Mouse (Mus musculus) heart, adult 2 months (tissue): Measurements from ENCODE around the gene Helt. TPM values are rescaled to one million over a fixed set of nuclear protein-coding genes. Genes with fewer than 3 reads are reported as not detected.
A peak's percentile ranks its signal among the peaks of the same experiment; 100 is the strongest.

ENCODE experiments used
- DNase-seq, 2 experiments: peaks; one replicate each; pipeline ENCODE4 v3.0.0; 2021
- H3K27ac ChIP-seq: fragments of 200-600 bp; 2 replicates; pipeline ENCODE4 v1.8.1; 2022
- H3K27me3 ChIP-seq: fragments of 200-500 bp; 2 replicates; pipeline ENCODE4 v1.6.1; 2012; ENCODE audit warnings: mild to moderate bottlenecking, low read length, inconsistent platforms, mixed read lengths; ENCODE audit not compliant: control insufficient read depth, insufficient read depth
- H3K36me3 ChIP-seq: fragments of 200-500 bp; 2 replicates; pipeline ENCODE4 v1.6.1; 2012; ENCODE audit warnings: low read length, inconsistent platforms; ENCODE audit not compliant: control insufficient read depth, insufficient read depth
- H3K4me1 ChIP-seq: fragments of 200-500 bp; 2 replicates; pipeline ENCODE4 v1.6.1; 2011; ENCODE audit warnings: low read length; ENCODE audit not compliant: control insufficient read depth, insufficient read depth
- H3K4me3 ChIP-seq: fragments of 200-600 bp; 2 replicates; pipeline ENCODE4 v1.8.1; 2022
- H3K79me2 ChIP-seq: fragments of 200-500 bp; replicated peaks from 2 replicates; pipeline ENCODE4 v1.6.1; 2012; ENCODE audit warnings: mild to moderate bottlenecking, inconsistent platforms, low read length, moderate library complexity, mixed read lengths; ENCODE audit not compliant: control insufficient read depth, insufficient read depth
- H3K9ac ChIP-seq: fragments of 200-500 bp; 2 replicates; pipeline ENCODE4 v1.6.1; 2012; ENCODE audit warnings: low read depth, mild to moderate bottlenecking, control low read depth, inconsistent platforms, low read length, mixed read lengths
- CTCF ChIP-seq: fragments of 200-600 bp; IDR thresholded peaks from 2 replicates; pipeline ENCODE4 v1.8.1; 2022; ENCODE audit warnings: antibody characterized with exemption, mild to moderate bottlenecking, moderate library complexity
- EP300 ChIP-seq: fragments of 200-500 bp; IDR thresholded peaks from 2 replicates; pipeline ENCODE4 v1.6.1; 2011; ENCODE audit warnings: low read depth, low read length, control low read depth; ENCODE audit not compliant: insufficient read depth
- POLR2A ChIP-seq: fragments of 200-500 bp; IDR thresholded peaks from 2 replicates; pipeline ENCODE4 v1.6.1; 2011; ENCODE audit warnings: mild to moderate bottlenecking, low read depth, low read length, control low read depth; ENCODE audit not compliant: insufficient read depth
- WGBS: fragments of 180-500 bp; shearing (Covaris S2); methylation state at CpG from one replicate; pipeline ENCODE4 v1.1.7; 2018; 5-methylcytosine and 5-hydroxymethylcytosine counted together
- intact Hi-C: fragments of 180-260 bp; cut with DNase I; formaldehyde crosslinking; loops from one replicate; pipeline ENCODE4 v1.15.1; 2025
- polyA plus RNA-seq: library from polyadenylated mRNA; depleted of rRNA; stranded (reverse); fragments of >200 nt; gene quantifications from 2 replicates; pipeline ENCODE4 v1.2.3, GENCODE M21; 2012
- total RNA-seq, 2 experiments: library from RNA; stranded (reverse); gene quantifications; 2 replicates each; pipeline ENCODE4 v1.2.3; 2021

Gene Helt
- total and polyA plus RNA-seq, 3 experiments = 1.3 to 2.8 (median 1.5) TPM

DNA sequence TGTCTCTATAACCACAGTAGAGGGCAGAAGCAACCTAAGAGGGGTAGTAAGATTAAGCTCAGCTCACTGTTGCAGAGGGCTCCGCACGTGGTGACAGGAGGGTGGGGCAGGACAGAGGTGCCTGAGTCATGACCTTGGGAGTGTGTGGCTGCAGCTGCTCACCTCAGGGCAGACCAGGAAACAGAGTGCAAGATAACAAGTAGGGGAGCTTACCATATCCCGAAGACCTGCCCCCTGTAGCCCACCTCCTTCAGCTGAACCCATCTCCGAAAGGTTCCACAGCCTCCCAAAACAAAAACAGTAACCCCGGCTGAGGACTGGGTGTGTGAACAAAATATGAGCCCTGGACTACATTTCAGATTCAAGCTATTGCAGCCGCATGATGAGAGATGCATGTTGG lies 6.5 kb downstream of the Helt start:
- Histone ChIP-seq H3K79me2 (no peaks in the 10 kb centered on the region), H3K9ac (no peak overlapping the region), H3K36me3 (no peaks in the 10 kb centered on the region), H3K27ac (no peak overlapping the region), H3K4me3 (no peak overlapping the region), H3K4me1 (peaks cover 1% of the 10 kb centered on the region; the same call in 1 of the 2 replicates), H3K27me3 (peaks cover 5% of the 10 kb centered on the region; the same call in 1 of the 2 replicates)
- TF ChIP-seq EP300 = no peak
- no peak for TF ChIP-seq POLR2A
- 85% methylated on average over 6 of the region's 6 CpGs for WGBS
- DNase-seq = no peak
- intact Hi-C loops = no loop called here

DNA sequence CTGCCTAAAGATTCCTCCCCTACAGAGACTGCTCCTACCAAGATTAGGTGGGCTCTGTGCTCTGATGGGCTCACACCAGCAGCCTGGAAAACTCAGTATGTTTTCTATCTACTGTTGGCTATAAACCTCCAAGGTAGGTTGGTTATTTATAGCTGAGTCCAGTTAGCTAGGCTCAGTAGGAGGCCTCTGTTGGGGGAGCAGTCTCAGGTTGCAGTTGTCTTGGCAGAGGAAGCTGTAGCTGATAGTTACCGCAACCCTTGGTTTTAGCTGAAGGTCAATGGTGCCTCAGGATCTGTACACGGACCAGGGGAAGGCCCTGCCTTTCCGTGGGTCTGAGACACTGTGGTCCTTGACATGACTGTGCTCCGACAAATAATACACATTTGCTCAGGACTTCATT lies 8.5 kb downstream of the Helt start:
- peak overlapping the region; percentile 62 for H3K27ac ChIP-seq
- no peak for TF ChIP-seq EP300
- no peak for TF ChIP-seq POLR2A
- TF ChIP-seq CTCF = no peak
- H3K4me1 ChIP-seq = peaks cover 1% of the 10 kb centered on the region
- H3K9ac ChIP-seq = no peak overlapping the region
- H3K36me3 ChIP-seq = no peaks in the 10 kb centered on the region
- no peaks in the 10 kb centered on the region; the same call in 1 of the 2 replicates for H3K27me3 ChIP-seq
- intact Hi-C loops = no loop called here
- H3K79me2 ChIP-seq = no peaks in the 10 kb centered on the region
- no peak overlapping the region for H3K4me3 ChIP-seq
- 70% methylated on average over 4 of the region's 4 CpGs for WGBS
- peak in 1 of 2 experiments; percentile 39 for DNase-seq

DNA sequence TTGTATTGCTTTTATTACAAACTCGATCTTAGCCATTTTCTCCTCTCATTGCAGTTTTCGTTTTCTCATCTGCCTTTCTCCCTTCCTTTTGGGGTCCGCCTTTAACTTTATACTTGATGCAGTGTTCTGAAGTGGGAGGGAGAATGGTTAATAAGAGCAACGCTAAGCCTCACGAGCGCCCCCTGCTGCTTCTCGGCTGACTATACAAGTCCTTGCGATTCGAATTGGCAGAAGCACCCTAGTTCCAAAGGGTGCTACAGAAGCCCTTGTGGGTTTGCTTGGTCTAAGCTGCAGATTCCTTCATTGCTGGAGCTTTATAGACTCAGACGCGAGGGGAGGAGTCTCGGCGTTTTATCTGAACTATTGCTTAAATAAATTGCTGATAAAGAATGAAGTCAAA lies 12.9 kb downstream of the Helt start:
- Histone ChIP-seq H3K9ac (no peak overlapping the region), H3K4me1 (peaks cover 1% of the 10 kb centered on the region), H3K36me3 (no peaks in the 10 kb centered on the region), H3K27me3 (no peaks in the 10 kb centered on the region), H3K79me2 (no peaks in the 10 kb centered on the region), H3K27ac (no peak overlapping the region), H3K4me3 (no peak overlapping the region)
- TF ChIP-seq POLR2A (no peak), CTCF (peak; percentile 92), EP300 (0 out of 2 replicates have a peak, but pooled peaks have one; percentile 42)
- DNase-seq = peak; percentile 54 to 80
- intact Hi-C loops = loop anchor here (1.0 to 5.0 kb wide), 2 partner anchors 39 to 94 kb away; no protein-coding TSS in a partner anchor
- WGBS = 9% methylated on average over 13 of the region's 13 CpGs

DNA sequence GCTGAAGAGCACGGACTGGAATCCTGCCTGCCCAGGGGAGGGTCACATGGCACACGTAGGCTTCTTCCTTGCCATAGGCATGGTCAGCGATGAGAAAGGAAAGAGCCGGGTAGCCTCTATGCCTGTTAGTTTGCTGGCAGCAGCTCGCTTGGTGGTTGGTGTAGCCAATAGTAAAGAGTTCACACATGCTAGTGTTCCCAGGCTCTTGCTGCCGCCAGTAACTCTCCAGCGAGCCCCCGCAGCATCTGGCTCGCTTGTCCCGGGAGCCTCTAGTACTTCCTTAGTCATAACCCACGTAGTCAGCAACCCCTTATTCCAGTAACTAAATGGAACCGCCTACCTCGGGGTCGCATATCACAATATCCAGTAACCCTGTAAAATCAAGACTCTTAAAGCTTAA lies 17.5 kb downstream of the Helt start:
- Histone ChIP-seq H3K4me1 (no peaks in the 10 kb centered on the region; the same call in 1 of the 2 replicates), H3K27me3 (no peaks in the 10 kb centered on the region), H3K27ac (no peak overlapping the region), H3K9ac (no peak overlapping the region), H3K79me2 (no peaks in the 10 kb centered on the region), H3K36me3 (no peaks in the 10 kb centered on the region), H3K4me3 (no peak overlapping the region)
- 86% methylated on average over 14 of the region's 14 CpGs for WGBS
- intact Hi-C loops = no loop called here
- no peak for TF ChIP-seq CTCF
- no peak for TF ChIP-seq POLR2A
- TF ChIP-seq EP300 = no peak
- DNase-seq = no peak

GRCm38 (mm10) chr8:46270741-46271140 lies 23.7 kb downstream of the Helt start:
- intact Hi-C loops = no loop called here
- H3K27ac ChIP-seq = peak overlapping the region; percentile 19

GRCm38 (mm10) chr8:46270147-46270546 lies 24.3 kb downstream of the Helt start:
- H3K27ac ChIP-seq = peak overlapping the region; percentile 19
- DNase-seq = no peak
- intact Hi-C loops = no loop called here
- no peak overlapping the region for H3K4me3 ChIP-seq
- no peaks in the 10 kb centered on the region for H3K79me2 ChIP-seq
- no peaks in the 10 kb centered on the region for H3K27me3 ChIP-seq
- H3K36me3 ChIP-seq = peaks cover 2% of the 10 kb centered on the region
- H3K9ac ChIP-seq = no peak overlapping the region
- TF ChIP-seq POLR2A (no peak), EP300 (no peak), CTCF (no peak)
- WGBS = 82% methylated on average over 3 of the region's 3 CpGs
- peaks cover 3% of the 10 kb centered on the region for H3K4me1 ChIP-seq

More at GRCm38 (mm10) chr8:46270741-46271140, 23.7 kb downstream of the Helt start:
- TF ChIP-seq EP300 (no peak), POLR2A (no peak), CTCF (no peak)
- Histone ChIP-seq H3K79me2 (no peaks in the 10 kb centered on the region), H3K9ac (no peak overlapping the region), H3K27me3 (no peaks in the 10 kb centered on the region), H3K4me3 (no peak overlapping the region), H3K4me1 (peaks cover 3% of the 10 kb centered on the region), H3K36me3 (peaks cover 2% of the 10 kb centered on the region)
- WGBS = 21% methylated on average over 6 of the region's 6 CpGs
- peak; percentile 55 to 61 for DNase-seq
